Mouse (Mus musculus): ENCODE data around the gene Fads3. TPM values are rescaled to one million over a fixed set of nuclear protein-coding genes. Genes with fewer than 3 reads are reported as not detected.

Fads3 gene
- total RNA-seq (2018; cell fraction: chromatin; rRNA removed) = 10 to 100 TPM in 16 of 26 experiments, 1 to 10 TPM in 9, under 1 TPM in 1; 0.68 to 64.4 (median 14.8) TPM
- 1 to 10 TPM; 1.2 to 4.0 (median 2.3) TPM for total RNA-seq (2018; cell fraction: cytosol; rRNA removed)
- total RNA-seq (2018; cell fraction: nucleus; rRNA removed) = 10 to 100 TPM in 10 of 26 experiments, 1 to 10 TPM in 15, under 1 TPM in 1; 0.92 to 26.0 (median 8.6) TPM
- polyA plus RNA-seq (2018) = 2.4 to 3.4 TPM (median 2.4 TPM) in 3 replicates

GRCm38 (mm10) chr19:10041388-10042148 is at the start of gene Fads3:
Gene Fads3, plus strand, starts transcription at chr19:10041569.
- WGBS (ENCODE audit: missing documents) = 3% methylated on average over 42 of the region's 69 CpGs
- H3K27ac ChIP-seq = no peak within 1 kb of the TSS
- peak within 1 kb of the TSS; percentile 20; the same call in 1 of the 2 replicates for H3K4me3 ChIP-seq (ENCODE audit: inconsistent target)
- peaks cover 23% of the 10 kb centered on the region for H3K36me3 ChIP-seq (ENCODE audit: inconsistent target)
- H3K79me2 ChIP-seq (ENCODE audit: inconsistent target) = no peaks in the 10 kb centered on the region

- Histone ChIP-seq H3K4me3 (ENCODE audit: inconsistent target) (no peak overlapping the region), H3K79me2 (ENCODE audit: inconsistent target) (no peaks in the 10 kb centered on the region), H3K36me3 (ENCODE audit: inconsistent target) (no peaks in the 10 kb centered on the region), H3K27ac (no peak overlapping the region)
- WGBS (ENCODE audit: missing documents) = 74% methylated on average over 25 of the region's 26 CpGs
These were observed 49.1 kb upstream of the Fads3 start for GRCm38 (mm10) chr19:9992011-9992958.

- 20% methylated on average over 17 of the region's 17 CpGs for WGBS (ENCODE audit: missing documents)
- no peak overlapping the region for H3K4me3 ChIP-seq (ENCODE audit: inconsistent target)
These were observed 48.2 kb upstream of the Fads3 start for GRCm38 (mm10) chr19:9993036-9993656.

GRCm38 (mm10) chr19:9997204-9998062 is 43.9 kb upstream of the Fads3 start:
- Histone ChIP-seq H3K79me2 (ENCODE audit: inconsistent target) (no peaks in the 10 kb centered on the region), H3K36me3 (ENCODE audit: inconsistent target) (no peaks in the 10 kb centered on the region), H3K27ac (no peak overlapping the region), H3K4me3 (ENCODE audit: inconsistent target) (no peak overlapping the region)
- WGBS (ENCODE audit: missing documents) = 88% methylated on average over 12 of the region's 12 CpGs

More at GRCm38 (mm10) chr19:9993036-9993656, 48.2 kb upstream of the Fads3 start:
- H3K79me2 ChIP-seq (ENCODE audit: inconsistent target) = no peaks in the 10 kb centered on the region
- no peak overlapping the region for H3K27ac ChIP-seq
- no peaks in the 10 kb centered on the region for H3K36me3 ChIP-seq (ENCODE audit: inconsistent target)

- Histone ChIP-seq H3K4me3 (ENCODE audit: inconsistent target) (no peak overlapping the region), H3K36me3 (ENCODE audit: inconsistent target) (no peaks in the 10 kb centered on the region), H3K79me2 (ENCODE audit: inconsistent target) (no peaks in the 10 kb centered on the region), H3K27ac (no peak overlapping the region)
- 73% methylated on average over 2 of the region's 2 CpGs for WGBS (ENCODE audit: missing documents)
These were observed 43.3 kb upstream of the Fads3 start for GRCm38 (mm10) chr19:9998063-9998416.

- Histone ChIP-seq H3K36me3 (ENCODE audit: inconsistent target) (no peaks in the 10 kb centered on the region), H3K27ac (no peak overlapping the region), H3K4me3 (ENCODE audit: inconsistent target) (no peak overlapping the region), H3K79me2 (ENCODE audit: inconsistent target) (no peaks in the 10 kb centered on the region)
- WGBS (ENCODE audit: missing documents) = 81% methylated on average over 11 of the region's 13 CpGs
These were observed 42.5 kb upstream of the Fads3 start for GRCm38 (mm10) chr19:9998736-9999486.

GRCm38 (mm10) chr19:10000330-10000729 is 41.0 kb upstream of the Fads3 start:
- Histone ChIP-seq H3K4me3 (ENCODE audit: inconsistent target) (no peak overlapping the region), H3K79me2 (ENCODE audit: inconsistent target) (no peaks in the 10 kb centered on the region), H3K27ac (no peak overlapping the region), H3K36me3 (ENCODE audit: inconsistent target) (no peaks in the 10 kb centered on the region)
- WGBS (ENCODE audit: missing documents) = 27% methylated on average over 3 of the region's 3 CpGs

GRCm38 (mm10) chr19:10001206-10001969 is 40.0 kb upstream of the Fads3 start, which contains the start of the genes Best1 and Rab3il1:
Gene Best1, minus strand, starts transcription at chr19:10001633.
Gene Rab3il1, plus strand, starts transcription at chr19:10001669.
- Histone ChIP-seq H3K36me3 (ENCODE audit: inconsistent target) (no peaks in the 10 kb centered on the region), H3K4me3 (ENCODE audit: inconsistent target) (no peak within 1 kb of the TSS), H3K27ac (no peak within 1 kb of the TSS), H3K79me2 (ENCODE audit: inconsistent target) (no peaks in the 10 kb centered on the region)
- WGBS (ENCODE audit: missing documents) = 87% methylated on average over 7 of the region's 7 CpGs

- Histone ChIP-seq H3K4me3 (ENCODE audit: inconsistent target) (no peak overlapping the region), H3K36me3 (ENCODE audit: inconsistent target) (no peaks in the 10 kb centered on the region), H3K79me2 (ENCODE audit: inconsistent target) (no peaks in the 10 kb centered on the region), H3K27ac (no peak overlapping the region)
- 92% methylated on average over 1 of the region's 1 CpGs for WGBS (ENCODE audit: missing documents)
These were observed 37.7 kb upstream of the Fads3 start for GRCm38 (mm10) chr19:10003696-10004095.

GRCm38 (mm10) chr19:10011408-10011807 is 30.0 kb upstream of the Fads3 start:
- Histone ChIP-seq H3K36me3 (ENCODE audit: inconsistent target) (no peaks in the 10 kb centered on the region), H3K27ac (no peak overlapping the region)
- 100% methylated on average over 1 of the region's 1 CpGs for WGBS (ENCODE audit: missing documents)

GRCm38 (mm10) chr19:10012827-10013278 is 28.5 kb upstream of the Fads3 start:
- Histone ChIP-seq H3K36me3 (ENCODE audit: inconsistent target) (no peaks in the 10 kb centered on the region), H3K27ac (no peak overlapping the region), H3K79me2 (ENCODE audit: inconsistent target) (no peaks in the 10 kb centered on the region), H3K4me3 (ENCODE audit: inconsistent target) (no peak overlapping the region)
- 72% methylated on average over 4 of the region's 6 CpGs for WGBS (ENCODE audit: missing documents)

More at GRCm38 (mm10) chr19:10011408-10011807, 30.0 kb upstream of the Fads3 start:
- no peaks in the 10 kb centered on the region for H3K79me2 ChIP-seq (ENCODE audit: inconsistent target)
- H3K4me3 ChIP-seq (ENCODE audit: inconsistent target) = no peak overlapping the region

GRCm38 (mm10) chr19:10013348-10013747 is 28.0 kb upstream of the Fads3 start:
- no peak overlapping the region for H3K4me3 ChIP-seq (ENCODE audit: inconsistent target)
- peaks cover 3% of the 10 kb centered on the region for H3K79me2 ChIP-seq (ENCODE audit: inconsistent target)
- no peaks in the 10 kb centered on the region for H3K36me3 ChIP-seq (ENCODE audit: inconsistent target)
- H3K27ac ChIP-seq = no peak overlapping the region
- 90% methylated on average over 3 of the region's 3 CpGs for WGBS (ENCODE audit: missing documents)

Data from macrophage (primary cell).